Mouse (Mus musculus): ENCODE measurements at regions not wholly inside any gene's neighbourhood (a gene's known extent, or its start where the extent isn't known, plus 50 kb on each side); places are given as distances from the start of the nearest gene placed in this dataset.

- intact Hi-C loops (cut with DNase I) = no loop called here
- no peak for DNase-seq
These were observed 423.3 kb downstream of the Zic3 start for GRCm38 (mm10) chrX:58445624-58446323.

GRCm38 (mm10) chrX:58447605-58448004 is 425.1 kb downstream of the Zic3 start:
- no peak for DNase-seq
- intact Hi-C loops (cut with DNase I) = no loop called here

GRCm38 (mm10) chrX:58469683-58470082 is 439.5 kb upstream of the 4930550L24Rik start:
- intact Hi-C loops (cut with DNase I) = no loop called here
- no peak for DNase-seq

- no peak for DNase-seq
- intact Hi-C loops (cut with DNase I) = no loop called here
These were observed 438.2 kb upstream of the 4930550L24Rik start for GRCm38 (mm10) chrX:58470986-58471385.

DNA sequence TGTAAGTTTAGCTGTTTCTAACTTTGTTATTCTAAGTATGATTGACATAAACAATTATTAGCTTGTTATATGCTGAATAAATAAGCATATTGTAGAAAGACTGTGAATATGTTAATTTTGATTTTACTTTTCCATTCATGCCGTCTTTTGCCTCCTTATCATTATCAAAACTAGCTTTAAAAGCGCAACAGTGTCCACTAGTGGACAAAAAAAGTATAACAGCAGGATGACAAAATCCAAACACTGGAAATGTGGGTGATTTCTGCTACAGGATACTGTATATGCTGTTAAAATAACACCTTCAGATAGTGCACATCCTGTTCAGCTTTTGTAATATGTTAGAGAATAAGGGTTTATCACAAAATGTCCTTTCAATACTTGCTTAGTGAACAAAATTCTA is 418.3 kb upstream of the 4930550L24Rik start:
- DNase-seq = peak in 1 of 2 experiments; percentile 11
- intact Hi-C loops (cut with DNase I) = loop anchor here (5.0 to 10.0 kb wide), 2 partner anchors 566 to 1059 kb away; no protein-coding TSS in a partner anchor

DNA sequence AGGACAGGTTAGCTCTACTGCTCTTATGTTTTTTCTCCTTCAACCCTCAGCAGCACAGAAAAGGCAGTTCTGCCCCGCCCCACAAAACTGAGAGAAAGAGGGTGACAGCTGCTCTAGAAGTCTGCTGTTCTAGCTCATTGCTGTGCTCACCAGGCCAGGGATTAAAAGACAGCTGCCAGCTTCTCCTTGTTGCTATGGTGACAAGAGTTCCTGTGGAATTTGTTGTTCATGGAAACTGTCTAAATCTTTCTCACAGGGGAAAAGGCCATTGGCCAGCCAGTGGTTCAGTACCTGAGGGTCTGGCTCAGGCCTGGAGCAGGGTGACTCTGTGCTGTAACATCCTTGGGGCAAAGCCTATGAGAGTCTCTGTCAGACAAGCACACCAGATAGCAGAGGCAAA is 405.6 kb upstream of the 4930550L24Rik start:
- intact Hi-C loops (cut with DNase I) = no loop called here
- DNase-seq = no peak

DNA sequence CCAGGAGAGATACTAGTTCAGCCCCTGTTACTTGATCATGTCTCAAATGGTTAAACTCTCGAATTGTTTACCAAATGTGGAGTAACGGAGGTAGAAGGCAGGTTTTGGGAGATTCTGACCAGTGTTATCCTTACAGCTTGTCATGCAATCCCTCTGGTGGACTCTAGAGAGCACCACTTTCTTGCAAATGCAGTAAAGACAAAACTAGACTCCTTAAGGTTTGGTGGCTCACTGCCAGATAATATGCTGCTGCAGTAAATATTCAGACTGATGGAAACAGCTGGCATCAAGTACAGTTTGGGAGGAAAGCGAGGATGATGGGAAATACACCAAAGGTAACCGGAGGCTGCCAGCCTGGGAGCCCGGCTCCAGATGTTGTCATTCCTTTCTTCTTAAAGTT is 394.2 kb upstream of the 4930550L24Rik start:
- no peak for DNase-seq
- intact Hi-C loops (cut with DNase I) = no loop called here

Measured in heart, postnatal 14 days (tissue).